20 mouse cellular contexts compared by ENCODE assay signal in genomic region chr17:6731634-6732033, GRCm38 (mm10). TPM values are rescaled to one million over a fixed set of nuclear protein-coding genes. Genes with fewer than 3 reads are reported as not detected.
A peak's percentile ranks its signal among the peaks of the same experiment; 100 is the strongest.
DNase-seq lines count a peak whose midpoint lies in the region; ATAC-seq and TF ChIP-seq lines count a peak whose summit lies in the region.
"Had no signal": no experiment of that assay in that cellular context is flagged by ENCODE, and none has a peak within 500 bp of the region (broad histone marks: within the 10 kb centered on the region; RNA-seq: fewer than 3 reads in every experiment).

No protein-coding gene starts in this region.

- intact Hi-C loops in heart, adult 2 months (cut with DNase I): no loop called here

- no peak overlapping the region for H3K9ac ChIP-seq in heart, adult 2 months (ENCODE audit: low read depth, low read length)
- H3K9ac ChIP-seq in intestine, embryonic 16.5 days (ENCODE audit: low read depth, low read length): no peak overlapping the region
- H3K9ac ChIP-seq: embryonic facial prominence, embryonic 13.5 days; limb, embryonic 15.5 days; liver, embryonic 15.5 days; midbrain, embryonic 12.5 days; neural tube, embryonic 13.5 days had no signal

- H3K27me3 ChIP-seq in heart, adult 2 months (ENCODE audit: control insufficient read depth, insufficient read depth, low read length): no peaks in the 10 kb centered on the region
- no peaks in the 10 kb centered on the region for H3K27me3 ChIP-seq in intestine, embryonic 16.5 days (replicated peaks; ENCODE audit: control insufficient read depth, insufficient read depth, low read length)
- H3K27me3 ChIP-seq: embryonic facial prominence, embryonic 13.5 days; limb, embryonic 15.5 days; liver, embryonic 15.5 days; midbrain, embryonic 12.5 days; neural tube, embryonic 13.5 days had no signal

- H3K27ac ChIP-seq in heart, adult 2 months: no peak overlapping the region
- peak overlapping the region; percentile 74 for H3K27ac ChIP-seq in intestine, embryonic 16.5 days (ENCODE audit: low read length)
- H3K27ac ChIP-seq: embryonic facial prominence, embryonic 13.5 days; limb, embryonic 15.5 days; liver, embryonic 15.5 days; midbrain, embryonic 12.5 days; neural tube, embryonic 13.5 days had no signal

- TF ChIP-seq CTCF in heart, adult 2 months (IDR thresholded peaks at IDR 0.05): no peak

- DNase-seq in heart, adult 11 months: peak; percentile 53
- DNase-seq in heart, adult 2 months: no peak
- peak; percentile 9 for DNase-seq in CD4-positive helper T cell, adult 2 months (ENCODE audit: low read depth, low spot score)
- DNase-seq in kidney, postnatal 36 days: peak; percentile 65 to 83
- DNase-seq in layer of hippocampus, adult 11-12 months (ENCODE audit: low spot score): no peak
- no peak for DNase-seq in right cerebral cortex, postnatal 25 days
- DNase-seq in right cerebral cortex, postnatal 4 days: no peak
- DNase-seq: adrenal gland, postnatal 10 days; gastrocnemius, postnatal 10 days; heart, adult 18-20 months; heart, postnatal 4 days; lung, postnatal 10 days had no signal

- peak; percentile 43 for ATAC-seq in intestine, embryonic 16.5 days
- ATAC-seq: activated CD4-positive, CD25-positive, alpha-beta regulatory T cell, adult 4 months; hindbrain, embryonic 16.5 days had no signal

- H3K79me2 ChIP-seq in heart, adult 2 months (replicated peaks; ENCODE audit: control insufficient read depth, insufficient read depth, low read length): no peaks in the 10 kb centered on the region

- no peak for TF ChIP-seq POLR2A in heart, adult 2 months (IDR thresholded peaks at IDR 0.05; ENCODE audit: insufficient read depth, low read depth, low read length)

- no peaks in the 10 kb centered on the region for H3K36me3 ChIP-seq in heart, adult 2 months (ENCODE audit: control insufficient read depth, insufficient read depth, low read length)
- no peaks in the 10 kb centered on the region for H3K36me3 ChIP-seq in intestine, embryonic 16.5 days (ENCODE audit: control insufficient read depth, insufficient read depth, low read length)
- H3K36me3 ChIP-seq: embryonic facial prominence, embryonic 13.5 days; limb, embryonic 15.5 days; liver, embryonic 15.5 days; midbrain, embryonic 12.5 days; neural tube, embryonic 13.5 days had no signal

- no peak overlapping the region for H3K4me3 ChIP-seq in heart, adult 2 months
- H3K4me3 ChIP-seq in intestine, embryonic 16.5 days (ENCODE audit: low read length): no peak overlapping the region
- H3K4me3 ChIP-seq: embryonic facial prominence, embryonic 13.5 days; limb, embryonic 15.5 days; liver, embryonic 15.5 days; midbrain, embryonic 12.5 days; neural tube, embryonic 13.5 days had no signal

- WGBS in heart, adult 2 months: 89% methylated on average over 12 of the region's 12 CpGs
- 71% methylated on average over 12 of the region's 12 CpGs for WGBS in intestine, embryonic 16.5 days

- H3K4me2 ChIP-seq in intestine, embryonic 16.5 days (ENCODE audit: low read depth, low read length): no peak overlapping the region
- H3K4me2 ChIP-seq: embryonic facial prominence, embryonic 13.5 days; limb, embryonic 15.5 days; liver, embryonic 15.5 days; midbrain, embryonic 12.5 days; neural tube, embryonic 13.5 days had no signal

- no peak for TF ChIP-seq EP300 in heart, adult 2 months (IDR thresholded peaks at IDR 0.05; ENCODE audit: insufficient read depth, low read depth, low read length)

- no peaks in the 10 kb centered on the region for H3K4me1 ChIP-seq in heart, adult 2 months (ENCODE audit: control insufficient read depth, insufficient read depth, low read length)
- peaks cover 11% of the 10 kb centered on the region for H3K4me1 ChIP-seq in intestine, embryonic 16.5 days (ENCODE audit: control insufficient read depth, insufficient read depth, low read length)
- H3K4me1 ChIP-seq: liver, embryonic 15.5 days had no signal

- H3K9me3 ChIP-seq in intestine, embryonic 16.5 days (ENCODE audit: control insufficient read depth, low read length): no peaks in the 10 kb centered on the region
- H3K9me3 ChIP-seq: embryonic facial prominence, embryonic 13.5 days; limb, embryonic 15.5 days; liver, embryonic 15.5 days; midbrain, embryonic 12.5 days; neural tube, embryonic 13.5 days had no signal

RNA-seq across cellular contexts. Expression of gene Ezr, which starts 51.0 kb away (rescaled TPM):
- 10 to 100 TPM; 33.4 to 35.7 TPM for total RNA-seq in heart, adult 2 months (2021)
- 24.2 TPM in 2 replicates for polyA plus RNA-seq in heart, adult 2 months (2012; rRNA removed)
- polyA plus RNA-seq in intestine, embryonic 16.5 days (2015; fragmentation: Nextera tagmentation; extraction: Ambion mirVana): 281 and 319 TPM in 2 replicates

Comparison
In these comparisons a context has a peak if more than half of its experiments do, and no peak if none do; other contexts are left out.
1. DNase-seq: peak in heart, adult 11 months (single experiment), CD4-positive helper T cell, adult 2 months (single experiment) and kidney, postnatal 36 days (2 of 2); none in heart, adult 2 months (0 of 2), layer of hippocampus, adult 11-12 months (single experiment), right cerebral cortex, postnatal 25 days (single experiment) and right cerebral cortex, postnatal 4 days (single experiment).
2. RNA of gene Ezr, which starts 51.0 kb away (polyA plus RNA-seq): 281 to 319 TPM in intestine, embryonic 16.5 days; 24.2 TPM in heart, adult 2 months; every median in the first group is over 10 times any median in the second.